Mouse (Mus musculus) common myeloid progenitor, adult 5-6 weeks (primary cell): ENCODE data around the gene Clca3a1. TPM values are rescaled to one million over a fixed set of nuclear protein-coding genes. Genes with fewer than 3 reads are reported as not detected.

Experiments used
- ATAC-seq: replicated peaks from 2 replicates; pipeline ENCODE4 v1.8.0; 2016; ENCODE audit warnings: low read depth, mild to moderate bottlenecking, moderate TSS enrichment, inconsistent platforms; ENCODE audit not compliant: poor library complexity, severe bottlenecking
- total RNA-seq: library from RNA; stranded (forward); fragments of 200-1000, 187-1606 nt; gene quantifications from 2 replicates; pipeline ENCODE4 v1.2.3, GENCODE M21; 2017

Gene Clca3a1
- total RNA-seq, 1 experiment from 2014 or later = 8.3 TPM

GRCm38 (mm10) chr3:144687618-144688017, 73.2 kb downstream of the Clca3a1 start:
- ATAC-seq = no peak

- no peak for ATAC-seq
Measured at GRCm38 (mm10) chr3:144686146-144686545, 74.6 kb downstream of the Clca3a1 start.

- no peak; the same call in 1 of the 2 replicates for ATAC-seq
Measured at GRCm38 (mm10) chr3:144683136-144683814, 77.5 kb downstream of the Clca3a1 start.

DNA sequence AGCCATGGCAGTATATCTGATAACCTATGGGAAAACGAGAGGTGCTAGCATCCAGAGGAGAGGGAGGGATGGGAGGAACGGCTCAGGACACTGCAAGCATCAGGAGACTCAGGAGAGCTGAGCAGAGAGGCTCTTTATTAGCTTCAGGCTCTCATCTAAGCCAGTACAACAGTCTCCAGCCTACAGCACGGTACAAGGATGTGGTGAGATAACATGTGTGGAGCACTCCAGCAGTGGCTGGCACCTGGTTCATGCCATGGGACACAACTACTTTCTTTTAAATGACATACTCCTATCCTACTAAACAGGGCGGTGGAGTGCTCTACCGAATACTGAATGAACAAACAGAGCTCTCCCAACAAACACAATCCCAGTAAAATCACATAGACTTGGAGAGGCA, 79.2 kb downstream of the Clca3a1 start:
- 0 out of 2 replicates have a peak, but pooled peaks have one; percentile 15 for ATAC-seq

DNA sequence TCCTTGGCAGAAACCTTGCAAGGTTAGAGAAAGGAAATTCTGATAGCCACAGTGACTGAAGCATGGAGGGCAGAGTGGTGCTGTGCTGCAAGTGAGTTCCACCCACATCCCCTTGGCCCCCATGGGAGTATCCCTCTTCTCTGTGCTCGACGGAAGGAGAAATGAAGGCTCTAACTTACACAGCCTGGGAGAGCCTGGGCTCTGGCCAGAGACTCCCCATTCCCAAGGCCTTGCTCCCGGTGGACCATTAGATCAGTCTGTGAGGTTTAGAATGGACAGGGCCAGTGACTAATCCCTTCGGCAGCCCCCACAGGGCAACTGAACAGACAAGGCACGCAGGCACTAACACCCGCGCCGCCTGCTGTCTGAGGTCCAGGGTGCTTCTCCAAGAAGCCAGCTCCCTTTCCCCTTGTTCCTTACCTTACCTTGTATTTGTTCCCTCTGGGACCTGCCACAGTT, 81.0 kb downstream of the Clca3a1 start:
- ATAC-seq = peak; percentile 59

Other genes with a start within 250 kb of the Clca3a1 start
- gene Hs2st1, start 190.8 kb downstream of the Clca3a1 start, total RNA-seq = 16.2 and 17.8 TPM in 2 replicates
- 591 and 595 TPM in 2 replicates for gene Selenof, start 190.7 kb downstream of the Clca3a1 start, total RNA-seq
- 37.5 and 51.9 TPM in 2 replicates for gene Sh3glb1, start 40.6 kb downstream of the Clca3a1 start, total RNA-seq
- not detected in 2 replicates for gene Clca3a2, start 58.5 kb upstream of the Clca3a1 start, total RNA-seq
- gene Clca3b, start 88.4 kb upstream of the Clca3a1 start, total RNA-seq = not detected in 2 replicates
- gene Clca4b, start 171.6 kb upstream of the Clca3a1 start, total RNA-seq = not detected in 2 replicates
- not detected in 2 replicates for gene Clca4a, start 214.1 kb upstream of the Clca3a1 start, total RNA-seq